Mouse (Mus musculus): ENCODE results near the gene Atp13a3.

The Atp13a3 gene

DNA sequence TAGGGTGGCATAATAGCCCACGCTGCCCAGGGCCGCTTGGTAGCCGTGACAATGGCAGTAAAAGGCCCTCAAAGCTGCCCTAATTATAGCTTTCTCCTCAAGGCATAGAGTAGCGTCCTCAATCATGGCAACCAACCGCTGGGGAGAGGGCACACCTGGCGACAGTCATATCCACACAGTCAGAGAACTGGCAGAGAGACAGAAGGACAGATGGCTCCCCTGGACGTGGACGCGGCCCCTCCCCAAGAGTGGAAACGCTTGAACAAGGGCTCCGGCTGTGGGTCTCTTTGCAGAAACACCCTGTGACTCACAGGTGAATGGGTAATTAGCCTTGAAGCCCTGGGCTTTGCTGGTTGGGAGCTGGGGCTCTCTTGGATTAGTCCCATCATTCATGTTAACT is 127.4 kb downstream of the Atp13a3 start:
- DNase-seq (ENCODE audit: low read depth, low spot score): no peak

DNA sequence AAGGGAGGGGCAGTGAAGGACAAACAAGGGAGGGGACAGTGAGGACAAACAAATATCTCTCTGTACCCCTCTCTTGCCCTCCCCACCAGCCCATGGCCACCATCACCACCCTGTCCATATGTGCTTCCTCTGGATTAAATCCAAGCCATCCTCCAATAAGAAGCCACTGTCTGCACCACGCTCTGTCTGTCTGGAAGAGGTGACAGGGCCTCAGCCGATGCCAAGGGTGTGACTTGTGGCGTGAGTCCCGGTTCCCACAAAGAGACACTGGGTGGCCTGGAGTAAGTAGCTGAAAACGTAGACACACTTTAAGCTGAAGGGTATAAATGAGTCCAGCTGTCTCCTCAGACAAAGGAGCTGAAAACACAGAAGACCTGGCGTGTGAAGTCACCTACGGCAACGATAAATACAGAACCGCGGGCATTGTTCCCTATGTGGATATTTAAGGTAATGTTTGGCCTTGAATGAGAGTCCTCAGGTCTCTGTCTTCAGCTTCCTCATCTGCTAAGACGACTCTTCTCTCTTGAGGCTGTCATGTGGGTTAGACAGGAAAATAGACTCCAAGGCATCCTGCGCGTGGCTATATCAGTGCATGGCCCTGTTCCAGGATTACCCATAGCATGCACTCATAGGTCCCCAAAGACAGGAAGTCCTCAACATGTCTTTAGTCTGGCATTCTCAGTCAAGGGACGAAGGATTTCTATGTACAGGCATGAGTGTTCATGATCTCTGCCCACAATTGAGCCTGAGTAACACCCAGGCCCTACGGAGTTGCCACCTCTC is 130.0 kb downstream of the Atp13a3 start:
- DNase-seq (ENCODE audit: low read depth, low spot score): no peak

DNA sequence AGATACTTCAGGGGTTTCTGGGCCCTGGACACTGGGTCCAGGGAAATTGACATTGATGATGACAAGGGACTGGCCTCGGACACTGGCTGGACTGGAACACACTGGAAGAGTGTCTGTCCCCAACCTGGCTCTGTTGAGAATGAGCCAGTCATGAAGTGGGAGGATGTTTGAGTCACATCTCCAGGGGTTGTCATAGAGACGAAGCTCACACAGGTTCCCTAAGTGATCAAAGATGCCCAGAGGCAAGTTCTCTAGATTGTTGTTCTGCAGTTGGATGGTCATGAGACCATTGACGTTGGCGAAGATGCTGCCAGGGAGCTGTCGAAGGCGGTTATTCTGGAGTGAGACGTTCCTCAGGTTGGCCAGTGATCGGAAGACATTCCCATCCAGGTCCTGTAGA is 132.7 kb downstream of the Atp13a3 start:
- no peak for DNase-seq (ENCODE audit: low read depth, low spot score)

DNA sequence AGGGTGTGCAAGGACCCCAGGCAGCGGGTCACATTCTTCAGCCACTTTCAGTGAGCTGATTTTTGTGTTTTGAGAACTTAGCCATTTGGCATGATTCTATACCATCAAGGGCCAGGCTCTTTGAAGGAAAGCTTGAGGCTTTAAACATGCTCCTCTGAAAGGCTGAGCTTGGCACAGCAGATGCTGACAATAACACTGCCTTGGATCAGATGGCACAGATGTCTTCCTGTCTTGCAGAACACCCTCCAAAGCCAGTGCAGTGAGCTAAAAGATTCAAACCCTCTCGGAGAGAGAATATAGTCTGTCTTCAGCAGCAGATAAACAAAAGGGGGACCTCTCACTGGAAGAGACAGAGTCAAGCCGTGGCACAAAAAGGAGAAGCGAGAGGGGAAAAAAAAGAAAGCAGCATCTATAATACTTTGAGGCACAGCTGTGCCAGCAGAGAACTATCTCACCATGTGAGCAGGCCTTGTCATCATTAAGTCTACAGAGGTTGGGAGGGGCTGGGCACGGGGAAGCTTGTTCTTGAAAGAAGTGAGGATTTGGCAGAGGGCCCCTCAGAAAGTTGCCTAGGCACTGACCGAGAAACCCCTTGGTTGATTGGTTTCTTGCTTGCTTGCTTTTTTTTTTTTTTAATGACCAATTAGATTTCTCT is 133.7 kb downstream of the Atp13a3 start:
- DNase-seq (ENCODE audit: low read depth, low spot score): no peak

DNA sequence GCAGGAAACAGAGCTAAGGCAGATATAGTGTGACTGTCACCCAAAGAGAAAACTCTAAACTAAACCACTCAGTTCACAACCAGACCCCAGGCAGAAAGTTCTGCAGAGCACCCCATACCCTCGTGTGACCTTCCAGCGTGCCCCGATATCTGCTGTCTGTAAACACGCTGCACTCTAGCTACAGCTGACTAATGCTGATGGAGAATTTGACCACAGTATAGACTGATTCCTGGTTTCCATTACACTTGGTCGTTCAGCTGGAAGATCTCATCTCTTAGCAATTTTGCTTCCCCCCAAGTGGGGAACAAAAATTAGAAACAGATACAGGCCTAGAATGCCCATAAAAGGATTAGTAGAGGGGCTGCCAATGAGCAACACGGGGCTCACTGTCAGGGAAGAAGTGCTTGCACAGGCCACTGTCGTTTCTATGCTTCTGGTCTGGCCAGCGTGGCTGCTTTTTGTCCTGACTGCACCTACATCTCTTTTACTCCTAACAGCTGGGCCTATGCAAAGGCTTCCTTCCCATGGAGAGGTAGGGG is 134.5 kb downstream of the Atp13a3 start:
- DNase-seq (ENCODE audit: low read depth, low spot score): no peak

DNA sequence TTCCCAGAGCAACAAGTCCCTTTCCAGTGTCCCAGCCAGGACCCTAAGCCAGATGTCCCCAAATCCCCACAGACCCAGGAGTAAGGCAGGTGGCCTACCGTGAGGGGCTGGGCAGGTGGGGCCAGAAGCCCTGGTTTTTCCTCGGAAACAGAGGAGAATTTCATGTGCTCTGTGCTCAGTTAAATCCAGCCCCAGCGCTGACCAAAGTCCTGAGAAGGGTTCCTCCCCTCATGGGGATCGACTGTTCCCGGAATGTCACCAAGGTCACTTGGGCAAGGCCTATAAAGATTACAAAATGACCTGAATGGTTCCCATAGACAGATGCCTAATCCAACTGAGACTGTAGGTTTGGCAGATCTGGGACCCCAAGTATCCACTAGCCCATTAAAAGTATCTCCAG is 138.4 kb downstream of the Atp13a3 start, which contains the start of gene Cpn2:
TSS of gene Cpn2 (minus strand) at position 141 of the 400 bp plus-strand sequence.
- DNase-seq (ENCODE audit: low read depth, low spot score): no peak

DNA sequence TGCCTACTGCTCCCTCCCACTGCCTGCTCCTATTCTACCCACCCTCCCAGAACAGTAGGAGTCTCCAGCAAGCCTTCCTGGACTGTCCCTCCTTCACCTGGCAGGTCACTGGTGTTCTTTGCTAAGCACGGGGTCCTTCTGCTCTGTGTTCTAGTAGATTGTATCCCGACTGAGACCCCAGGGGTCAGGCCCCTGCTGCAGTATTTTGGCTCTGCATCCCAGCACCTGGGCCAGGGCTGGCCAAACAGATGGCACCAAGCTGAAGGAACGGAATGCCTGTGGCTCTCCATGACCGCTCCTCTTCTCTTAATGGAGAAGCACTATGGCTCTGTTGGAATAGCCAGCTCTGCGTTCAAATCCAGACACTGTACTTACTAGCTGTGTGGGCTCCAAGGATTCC is 139.2 kb downstream of the Atp13a3 start:
- no peak for DNase-seq (ENCODE audit: low read depth, low spot score)

DNA sequence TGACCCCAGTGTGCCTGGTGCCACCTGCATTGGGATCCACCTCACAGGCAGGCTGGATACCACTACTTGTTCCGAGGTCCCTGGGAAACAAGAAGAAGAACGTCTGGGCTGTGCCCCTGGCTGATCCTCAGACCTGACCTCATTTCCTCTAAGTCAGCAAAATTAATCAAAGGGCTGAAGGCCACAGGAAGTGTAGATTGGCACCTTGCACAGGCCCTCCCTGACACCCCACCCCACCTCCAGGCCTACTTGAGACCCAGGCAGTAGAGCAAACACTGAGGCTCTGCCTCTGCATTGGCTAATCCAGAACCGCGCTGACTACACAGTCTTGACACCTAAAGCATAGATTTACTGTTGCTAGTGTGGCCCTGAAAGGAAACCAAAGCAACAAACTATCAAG is 140.2 kb downstream of the Atp13a3 start:
- DNase-seq (ENCODE audit: low read depth, low spot score): no peak

DNA sequence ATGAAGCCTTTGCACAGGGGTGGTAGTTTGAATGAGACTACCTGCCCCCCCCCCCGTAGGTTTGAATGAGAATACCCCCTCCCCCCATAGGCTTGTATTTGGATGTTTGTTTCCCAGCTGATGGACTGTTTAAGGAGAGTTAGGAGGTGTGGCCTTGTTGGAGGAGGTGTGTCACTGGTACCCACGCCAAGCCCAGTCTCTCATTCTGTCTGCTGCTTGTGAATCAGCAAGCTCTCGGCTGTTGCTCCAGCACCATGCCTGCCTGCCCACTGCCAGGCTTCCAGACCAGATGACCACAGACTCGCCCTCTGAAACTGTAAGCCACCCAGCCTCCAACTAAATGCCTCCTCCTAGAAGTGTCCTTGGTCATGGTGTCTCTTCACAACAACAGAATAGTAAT is 142.6 kb downstream of the Atp13a3 start:
- no peak for DNase-seq (ENCODE audit: low read depth, low spot score)

DNA sequence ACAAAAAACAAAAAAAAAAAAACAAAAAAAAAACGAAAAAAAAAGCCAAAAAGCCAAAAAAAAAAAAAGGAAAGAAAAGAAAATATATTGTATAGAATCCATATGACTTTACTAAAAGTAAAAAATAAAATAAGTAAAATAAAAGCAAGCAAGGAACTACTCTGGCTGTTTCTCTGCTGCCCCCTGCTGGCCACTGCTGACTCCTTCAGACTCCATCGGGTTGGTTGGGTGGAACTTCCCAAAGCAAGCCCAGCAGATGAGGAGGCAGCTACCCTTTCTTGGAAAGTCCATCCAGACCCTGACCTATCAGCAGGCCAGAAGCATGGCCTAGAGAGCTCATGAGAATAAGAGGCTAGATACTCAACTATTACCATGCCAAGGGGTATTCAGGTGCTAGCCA is 143.1 kb downstream of the Atp13a3 start:
- DNase-seq (ENCODE audit: low read depth, low spot score): peak; percentile 63

Measured in CD4-positive helper T cell, adult 2 months (primary cell).